Mouse (Mus musculus) neural tube, embryonic 10.5 days (tissue): ENCODE measurements around the gene Ipcef1.
"Not testable (repeated sequence)": the region's sequence is repeated elsewhere in the genome, so short reads cannot be mapped to it uniquely, and the experiment has no call there.

Experiments
- DNase-seq: peaks from one replicate; pipeline ENCODE4 v3.0.0-alpha.2; 2017; ENCODE audit warnings: low spot score; ENCODE audit errors: extremely low spot score

Ipcef1 gene

GRCm38 (mm10) chr10:7037194-7037593 lies 15.1 kb downstream of the Ipcef1 start:
- DNase-seq, result no peak

GRCm38 (mm10) chr10:7035547-7035946 lies 16.7 kb downstream of the Ipcef1 start:
- no peak for DNase-seq

DNA sequence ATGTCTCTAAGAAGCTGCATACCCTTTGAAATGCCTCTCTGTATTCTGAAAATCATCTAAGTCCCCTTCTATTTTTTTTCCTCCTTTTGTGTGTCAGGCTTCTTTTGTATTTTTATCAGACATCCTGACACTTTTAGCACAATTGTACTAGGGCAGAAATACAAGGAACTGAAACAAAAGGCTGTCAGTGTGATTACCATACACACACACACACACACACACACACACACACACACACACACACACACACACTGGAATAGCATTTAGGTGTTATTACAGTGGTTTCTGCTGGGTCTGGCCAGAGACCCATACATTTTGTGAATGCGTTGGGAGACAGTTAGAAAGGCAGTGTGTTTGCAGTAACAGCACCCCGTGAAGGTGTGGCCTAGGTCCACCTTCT lies 18.8 kb downstream of the Ipcef1 start:
- no peak for DNase-seq

DNA sequence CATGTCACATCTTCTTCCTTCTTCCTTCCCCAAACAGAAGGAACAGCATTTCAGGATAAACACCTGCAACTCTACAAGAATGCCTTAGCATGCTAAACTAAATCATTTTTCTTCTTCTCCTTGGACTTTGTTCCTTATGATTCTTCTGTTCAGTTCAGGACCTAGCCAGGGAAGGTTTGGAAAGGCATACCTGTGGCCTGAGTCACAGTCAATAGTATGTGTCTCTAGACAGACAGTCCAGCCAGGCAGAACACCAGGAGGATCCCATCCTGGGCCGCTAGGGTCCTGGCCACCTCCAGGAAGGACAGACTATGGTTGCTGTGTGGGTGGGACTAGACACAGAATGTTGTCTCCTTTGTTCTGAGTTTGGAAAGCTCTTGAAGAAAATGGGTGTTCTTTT lies 27.2 kb downstream of the Ipcef1 start:
- DNase-seq, result no peak

DNA sequence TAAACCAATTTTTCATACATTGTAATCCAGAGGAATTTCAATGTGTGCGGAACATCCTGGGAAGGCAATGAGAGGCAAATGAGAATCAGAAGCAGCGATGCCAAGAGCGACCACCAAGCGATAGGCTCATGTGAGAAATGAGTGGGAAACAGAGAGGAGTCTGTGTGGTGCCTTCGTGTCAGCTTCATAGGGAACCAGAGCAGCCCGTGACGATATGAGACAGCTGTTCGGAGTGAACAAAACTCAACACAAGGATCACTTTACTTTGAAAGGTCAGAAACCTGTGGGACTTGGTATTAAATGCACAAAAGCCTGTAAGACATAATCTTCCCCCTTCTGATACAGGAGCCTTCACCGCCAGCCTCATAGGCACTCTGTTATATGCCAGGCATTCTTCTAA lies 31.7 kb downstream of the Ipcef1 start:
- no peak for DNase-seq

- DNase-seq, result no peak
Measured at GRCm38 (mm10) chr10:7019781-7020386, 32.4 kb downstream of the Ipcef1 start.

GRCm38 (mm10) chr10:7015199-7015598 lies 37.1 kb downstream of the Ipcef1 start:
- DNase-seq, result no peak

GRCm38 (mm10) chr10:7010543-7010942 lies 41.7 kb downstream of the Ipcef1 start:
- DNase-seq, result no peak

DNA sequence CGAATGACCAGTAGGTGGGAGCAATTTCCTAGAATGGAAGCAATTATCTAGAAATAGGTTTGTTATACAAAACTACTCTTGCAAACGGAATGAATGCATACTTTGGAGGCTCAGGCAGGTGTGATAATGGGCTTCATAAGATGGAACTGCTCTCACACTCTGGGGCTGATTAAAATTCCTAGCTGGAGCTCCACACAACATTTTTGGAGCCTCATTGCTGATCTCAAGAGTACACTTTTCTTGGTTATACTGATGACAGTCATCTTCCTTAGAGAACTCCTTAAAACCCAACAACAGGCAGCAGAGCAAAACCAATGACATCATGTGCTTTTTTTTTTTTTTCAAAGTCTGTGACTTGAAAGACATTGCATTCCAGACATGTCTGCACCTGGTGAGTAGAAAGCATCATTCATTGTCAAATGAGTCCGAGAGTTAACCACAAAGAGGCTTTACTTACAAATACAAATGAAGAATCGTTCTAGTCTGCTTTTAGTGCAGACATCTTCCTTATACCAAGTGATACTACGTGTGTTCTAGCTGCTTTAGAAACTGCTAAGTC lies 47.2 kb downstream of the Ipcef1 start:
- DNase-seq, result no peak

- not testable (repeated sequence) for DNase-seq
Measured at GRCm38 (mm10) chr10:7003898-7004297, 48.4 kb downstream of the Ipcef1 start.

- no peak for DNase-seq
Measured at GRCm38 (mm10) chr10:6999355-6999754, 52.9 kb downstream of the Ipcef1 start.

DNA sequence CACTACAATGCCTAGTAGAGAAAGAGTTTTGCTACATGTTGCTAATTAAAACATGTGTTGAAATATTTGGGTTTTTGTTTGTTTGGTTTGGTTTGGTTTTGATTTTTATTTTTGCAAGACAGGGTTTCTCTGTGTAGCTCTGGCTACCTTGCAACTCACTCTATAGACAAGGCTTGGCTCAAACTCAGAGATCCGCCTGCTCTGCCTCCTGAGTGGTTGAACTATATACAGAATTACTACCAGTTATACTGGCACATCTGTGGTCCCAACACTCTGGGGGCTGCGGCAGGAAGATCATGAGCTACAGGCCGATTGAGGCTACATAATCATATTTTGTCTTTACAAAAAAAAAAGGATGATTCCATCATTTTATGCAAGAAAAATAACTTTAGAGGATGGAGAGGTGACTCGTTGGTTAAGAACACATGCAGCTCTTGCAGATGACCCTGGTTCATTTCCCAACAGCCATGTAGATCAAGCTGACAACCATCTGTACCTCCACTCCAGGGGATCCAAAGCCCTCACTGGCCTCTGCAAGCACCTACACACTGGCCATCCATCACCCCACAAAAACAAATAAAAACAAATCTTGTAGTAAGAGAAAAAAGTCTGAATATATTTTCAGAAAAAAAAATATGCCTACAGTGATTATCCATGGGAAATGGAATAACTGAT lies 53.6 kb downstream of the Ipcef1 start:
- DNase-seq, result no peak

GRCm38 (mm10) chr10:6996895-6997294 lies 55.4 kb downstream of the Ipcef1 start:
- no peak for DNase-seq

GRCm38 (mm10) chr10:6988555-6988954 lies 63.7 kb downstream of the Ipcef1 start:
- DNase-seq, result no peak

GRCm38 (mm10) chr10:6987399-6988098 lies 64.7 kb downstream of the Ipcef1 start:
- no peak for DNase-seq

DNA sequence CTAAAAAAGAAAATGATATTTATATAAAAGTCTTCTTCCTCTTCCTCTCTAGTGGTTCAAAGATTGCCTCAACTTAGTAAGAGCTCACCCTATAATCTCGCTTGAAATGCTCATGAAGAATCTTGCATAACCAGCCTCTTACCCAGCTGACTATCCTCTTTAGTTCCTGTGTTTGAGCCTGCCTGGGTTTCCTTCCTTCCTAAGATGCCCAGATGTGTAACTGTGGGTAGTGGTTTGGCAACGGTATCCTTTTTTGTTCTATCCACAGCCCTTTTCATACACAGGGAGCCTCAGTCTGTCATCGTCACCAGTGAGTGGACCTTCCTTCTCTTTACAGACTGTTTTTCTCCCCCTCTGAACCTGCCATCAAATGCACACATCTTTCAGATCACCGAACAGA lies 66.0 kb downstream of the Ipcef1 start:
- DNase-seq, result no peak

DNA sequence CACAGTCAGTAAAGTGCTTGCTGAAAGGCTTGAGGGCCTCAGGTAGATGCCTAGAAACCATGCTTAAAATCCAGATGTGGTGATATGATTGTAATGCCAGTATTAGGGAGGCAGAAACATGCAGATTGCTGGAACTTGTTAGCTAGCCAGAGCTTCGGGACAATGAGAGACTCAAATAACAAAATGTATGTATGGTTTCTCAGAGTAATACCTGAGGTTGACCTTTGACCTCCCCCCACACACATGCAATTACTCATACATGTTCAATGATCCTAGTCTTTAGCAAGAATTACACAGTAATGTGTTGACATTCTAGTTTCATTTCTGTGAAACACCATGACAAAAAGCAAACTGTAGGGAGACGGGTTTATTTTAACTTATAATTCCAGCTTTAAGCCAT lies 68.8 kb downstream of the Ipcef1 start:
- DNase-seq, result no peak

- no peak for DNase-seq
Measured at GRCm38 (mm10) chr10:6982751-6983151, 69.5 kb downstream of the Ipcef1 start.

DNA sequence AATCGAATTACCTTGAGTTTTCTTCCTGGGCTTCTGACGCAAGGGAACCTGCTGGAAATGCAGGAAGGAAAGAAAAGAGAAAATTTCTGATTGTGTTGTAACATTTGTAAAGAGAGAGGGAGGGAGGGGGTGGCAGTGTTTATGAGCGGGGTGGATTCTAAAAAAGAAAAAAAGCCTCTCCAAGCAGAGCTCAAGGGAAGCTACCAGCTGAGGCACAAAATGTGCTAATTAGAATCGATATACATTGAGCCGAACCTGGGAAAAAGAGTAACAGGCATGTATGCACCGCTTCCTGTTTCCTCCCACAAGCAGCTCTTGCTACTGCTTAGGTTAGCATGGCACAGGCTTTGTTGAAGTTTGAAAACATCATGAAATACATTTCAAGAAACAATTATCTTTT lies 72.0 kb downstream of the Ipcef1 start:
- DNase-seq, result no peak

DNA sequence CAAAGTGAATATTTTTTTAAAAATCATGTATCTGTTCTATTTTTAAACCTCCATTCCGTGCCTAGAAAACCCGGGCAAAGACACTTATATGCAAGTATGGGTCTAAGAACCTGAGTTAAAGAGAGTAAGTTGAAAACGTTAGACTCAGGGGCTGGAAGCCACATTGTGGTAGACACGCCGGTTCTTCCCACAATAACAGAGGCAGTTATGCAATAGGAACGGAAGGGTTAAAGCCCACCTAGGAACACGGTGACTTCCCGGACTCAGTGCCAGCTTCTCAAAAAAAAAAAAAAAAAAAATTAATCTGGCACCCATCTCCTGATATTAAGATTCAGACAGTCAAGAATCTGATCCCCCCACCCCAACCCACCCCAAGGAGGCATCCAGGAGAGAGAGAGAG lies 72.5 kb downstream of the Ipcef1 start:
- DNase-seq, result no peak

DNA sequence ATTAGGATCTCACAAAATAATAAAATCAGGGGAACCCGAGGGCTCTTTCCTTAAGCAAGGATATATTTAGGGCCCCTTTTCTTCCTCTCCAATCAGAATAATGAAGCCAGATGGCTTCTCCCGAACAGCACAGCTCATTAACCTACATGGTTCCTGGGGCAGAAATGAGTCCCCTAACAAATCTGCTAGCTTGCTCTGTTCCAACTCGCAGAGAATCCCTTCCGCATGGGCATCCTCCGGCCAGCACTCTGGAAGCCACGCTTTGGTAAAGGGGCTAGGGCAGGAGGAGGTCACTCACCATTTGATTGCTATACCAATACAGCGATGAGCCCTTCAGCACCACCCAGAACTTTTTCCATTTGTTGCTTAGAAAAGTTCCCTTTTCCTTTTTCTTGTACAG lies 73.1 kb downstream of the Ipcef1 start:
- DNase-seq, result no peak

- DNase-seq, result no peak
Measured at GRCm38 (mm10) chr10:6978733-6979132, 73.5 kb downstream of the Ipcef1 start.
